Mouse (Mus musculus): ENCODE results near the gene Sowaha. TPM values are rescaled to one million over a fixed set of nuclear protein-coding genes. Genes with fewer than 3 reads are reported as not detected.
A peak's percentile ranks its signal among the peaks of the same experiment; 100 is the strongest.
"Not testable (repeated sequence)": the region's sequence is repeated elsewhere in the genome, so short reads cannot be mapped to it uniquely, and the experiment has no call there.

Gene Sowaha
- polyA plus RNA-seq, 3 experiments from 2014 or later = not detected

GRCm38 (mm10) chr11:53435504-53435903 lies 44.6 kb downstream of the Sowaha start:
- no peak for ATAC-seq

GRCm38 (mm10) chr11:53433057-53433456 lies 47.0 kb downstream of the Sowaha start:
- ATAC-seq = no peak

GRCm38 (mm10) chr11:53431347-53432056 lies 48.6 kb downstream of the Sowaha start:
- ATAC-seq = no peak

- ATAC-seq = peak; percentile 94
These were observed 49.3 kb downstream of the Sowaha start, which contains the start of the genes Uqcrq and Gdf9 for GRCm38 (mm10) chr11:53430670-53431346. Uqcrq (minus strand) TSS chr11:53430831. Gdf9 (plus strand) TSS chr11:53431023.

GRCm38 (mm10) chr11:53430300-53430669 lies 49.8 kb downstream of the Sowaha start:
- ATAC-seq = peak; percentile 28

- ATAC-seq = no peak
These were observed 50.9 kb downstream of the Sowaha start for GRCm38 (mm10) chr11:53429182-53429581.

GRCm38 (mm10) chr11:53428716-53429057 lies 51.4 kb downstream of the Sowaha start:
- no peak for ATAC-seq

GRCm38 (mm10) chr11:53427993-53428715 lies 51.9 kb downstream of the Sowaha start:
- no peak for ATAC-seq

- not testable (repeated sequence) for ATAC-seq
These were observed 53.2 kb downstream of the Sowaha start for GRCm38 (mm10) chr11:53426914-53427313.

Other genes starting within 250 kb of the Sowaha start
- gene Hspa4, start 179.8 kb downstream of the Sowaha start, polyA plus RNA-seq (2017; shearing (Covaris generic)) = 10 to 100 TPM; 30.1 to 36.3 (median 35.3) TPM
- gene Zcchc10, start 155.6 kb downstream of the Sowaha start, polyA plus RNA-seq (2017; shearing (Covaris generic)) = 10 to 100 TPM; 29.3 to 29.9 (median 29.4) TPM
- 10 to 100 TPM; 11.3 to 18.2 (median 14.1) TPM for gene Aff4, start 129.4 kb downstream of the Sowaha start, polyA plus RNA-seq (2017; shearing (Covaris generic))
- gene Leap2, start 57.1 kb downstream of the Sowaha start, polyA plus RNA-seq (2017; shearing (Covaris generic)) = under 1 TPM in 2 of 3 experiments, not detected in 1; 0.67 to 0.96 TPM
- 100 to 1,000 TPM; 384 to 446 (median 387) TPM for gene Uqcrq, start 49.4 kb downstream of the Sowaha start, polyA plus RNA-seq (2017; shearing (Covaris generic))
- gene Gdf9, start 49.3 kb downstream of the Sowaha start, polyA plus RNA-seq (2017; shearing (Covaris generic)) = not detected
- gene Gm10447, start 23.2 kb downstream of the Sowaha start, polyA plus RNA-seq (2017; shearing (Covaris generic)) = not detected
- under 1 TPM in 1 of 3 experiments, not detected in 2; 0.10 TPM for gene Shroom1, start 23.1 kb downstream of the Sowaha start, polyA plus RNA-seq (2017; shearing (Covaris generic))
- gene Gm9837, start 9.8 kb downstream of the Sowaha start, polyA plus RNA-seq (2017; shearing (Covaris generic)) = not detected
- gene Gm9945, start 108 bp downstream of the Sowaha start, polyA plus RNA-seq (2017; shearing (Covaris generic)) = not detected
- gene Sept8, start 39.0 kb upstream of the Sowaha start, polyA plus RNA-seq (2017; shearing (Covaris generic)) = 1 to 10 TPM; 1.1 to 1.2 (median 1.1) TPM
- gene Kif3a, start 87.1 kb upstream of the Sowaha start, polyA plus RNA-seq (2017; shearing (Covaris generic)) = 10 to 100 TPM in 2 of 3 experiments, 1 to 10 TPM in 1; 5.5 to 11.6 (median 11.6) TPM
- gene Il4, start 138.4 kb upstream of the Sowaha start, polyA plus RNA-seq (2017; shearing (Covaris generic)) = 10 to 100 TPM in 2 of 3 experiments, 1 to 10 TPM in 1; 3.1 to 26.5 (median 14.7) TPM
- not detected for gene Il13, start 154.4 kb upstream of the Sowaha start, polyA plus RNA-seq (2017; shearing (Covaris generic))
- gene Rad50, start 227.0 kb upstream of the Sowaha start, polyA plus RNA-seq (2017; shearing (Covaris generic)) = 10 to 100 TPM; 47.3 to 53.7 (median 48.6) TPM
- not detected for gene Il5, start 240.5 kb upstream of the Sowaha start, polyA plus RNA-seq (2017; shearing (Covaris generic))

Measured in inflammation-experienced regulatory T-cells, adult 6 months (primary cell).